Mouse (Mus musculus): ENCODE results near the gene Serpinh1. TPM values are rescaled to one million over a fixed set of nuclear protein-coding genes. Genes with fewer than 3 reads are reported as not detected.

Gene Serpinh1
- 1,782 and 1,939 TPM in 2 replicates for polyA plus RNA-seq (2015; fragmentation: Nextera tagmentation; extraction: Ambion mirVana)

DNA sequence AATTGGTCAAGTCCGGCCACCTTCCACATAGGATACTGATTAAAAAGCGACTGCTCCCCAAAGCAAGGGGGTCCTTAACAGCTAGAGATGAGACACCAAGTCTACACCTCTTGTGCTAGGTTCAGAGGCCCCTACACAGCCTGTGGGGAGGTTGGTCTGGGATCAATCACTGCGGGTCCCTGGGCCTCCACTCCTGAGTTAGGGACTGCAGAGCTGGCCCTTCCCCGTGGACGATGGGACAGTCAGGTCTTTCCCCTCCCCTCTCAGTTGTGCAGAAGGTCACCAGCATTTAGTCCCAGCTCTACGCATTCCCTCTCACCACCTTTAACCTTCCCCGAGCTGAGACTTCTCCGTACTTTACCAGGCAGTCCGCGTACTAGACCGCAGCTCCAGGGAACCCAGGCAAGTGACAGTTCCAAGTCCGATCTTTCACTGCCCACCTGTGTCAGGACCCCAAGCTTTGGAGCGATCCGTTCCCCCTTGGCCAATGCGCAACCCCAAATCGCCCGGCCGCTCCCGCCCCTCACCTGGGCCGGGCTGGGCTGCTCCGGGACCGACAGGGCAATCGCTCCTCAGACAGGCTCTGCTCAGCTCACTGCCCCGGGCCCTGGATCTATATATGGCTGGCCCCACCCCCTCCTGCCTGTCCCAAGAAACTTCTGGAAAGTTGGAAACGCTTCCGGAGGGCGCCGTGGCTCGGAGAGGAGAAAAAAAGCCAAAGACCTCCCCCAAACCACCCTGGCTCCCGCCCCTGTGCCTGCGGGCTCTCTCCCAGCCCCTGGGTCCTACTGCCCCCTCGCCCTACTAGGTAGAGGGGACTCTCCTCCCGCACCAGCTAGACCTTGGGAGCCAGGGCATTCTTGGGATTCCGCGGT is at the start of gene Serpinh1:
Serpinh1 (minus strand) TSS at position 714 of the 875 bp plus-strand sequence.
- WGBS: under 1% methylated on average over 35 of the region's 35 CpGs
- Histone ChIP-seq H3K9ac (peak within 1 kb of the TSS; percentile 97), H3K4me1 (peaks cover 72% of the 10 kb centered on the region), H3K36me3 (peaks cover 28% of the 10 kb centered on the region), H3K9me3 (no peaks in the 10 kb centered on the region), H3K27ac (peak within 1 kb of the TSS; percentile 99), H3K4me3 (peak within 1 kb of the TSS; percentile 72), H3K4me2 (replicated peaks) (peak within 1 kb of the TSS; percentile 96), H3K27me3 (no peaks in the 10 kb centered on the region)
- peak; percentile 88 for ATAC-seq (ENCODE audit: low FRiP score, low read depth)

DNA sequence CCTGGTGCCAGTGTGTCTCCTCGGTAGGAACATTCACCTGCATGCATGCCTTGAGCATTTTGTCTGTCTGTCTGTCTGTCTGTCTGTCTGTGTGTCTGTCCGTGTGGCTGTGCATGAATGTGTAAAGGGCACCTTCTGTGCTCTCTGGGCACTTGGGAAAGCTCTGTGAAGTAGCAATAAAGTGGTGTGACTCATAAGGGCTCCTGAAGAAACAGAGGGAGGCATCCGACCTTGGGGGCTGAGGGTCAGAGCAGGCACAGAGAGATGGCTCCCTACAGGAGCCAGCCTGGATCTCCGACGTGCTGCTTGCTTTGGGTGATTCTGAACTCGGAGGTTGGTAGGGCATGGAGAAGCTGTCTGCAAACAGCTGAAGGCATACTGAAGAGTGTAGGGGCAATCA is 49.4 kb upstream of the Serpinh1 start:
- Histone ChIP-seq H3K9ac (no peak overlapping the region), H3K27me3 (no peaks in the 10 kb centered on the region), H3K36me3 (no peaks in the 10 kb centered on the region), H3K9me3 (no peaks in the 10 kb centered on the region), H3K27ac (no peak overlapping the region), H3K4me3 (no peak overlapping the region), H3K4me1 (peaks cover 7% of the 10 kb centered on the region), H3K4me2 (replicated peaks) (no peak overlapping the region)
- WGBS: 66% methylated on average over 6 of the region's 6 CpGs
- no peak for ATAC-seq (ENCODE audit: low FRiP score, low read depth)

DNA sequence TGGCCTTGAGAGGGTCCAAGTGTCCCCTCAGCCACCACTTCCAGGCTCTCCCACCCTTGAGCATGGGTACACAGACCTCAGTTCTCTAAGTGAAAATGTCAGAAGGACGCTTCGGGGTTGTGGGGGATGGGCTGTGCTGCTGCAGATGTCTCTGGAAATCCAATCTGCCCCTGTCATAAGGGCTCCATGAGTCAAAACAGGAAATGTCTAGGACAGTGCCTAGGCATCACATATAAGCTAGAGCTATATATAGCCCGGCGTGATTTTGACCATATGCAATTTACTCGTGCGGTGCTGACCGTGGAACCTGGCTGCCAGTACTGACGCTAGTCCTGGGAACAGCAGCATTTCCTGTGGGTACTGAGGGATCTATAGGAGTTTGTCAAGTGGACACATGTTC is 48.3 kb upstream of the Serpinh1 start:
- WGBS: 68% methylated on average over 8 of the region's 8 CpGs
- Histone ChIP-seq H3K27me3 (no peaks in the 10 kb centered on the region), H3K9me3 (no peaks in the 10 kb centered on the region), H3K4me1 (peaks cover 9% of the 10 kb centered on the region), H3K27ac (no peak overlapping the region), H3K4me2 (replicated peaks) (no peak overlapping the region), H3K36me3 (no peaks in the 10 kb centered on the region), H3K4me3 (no peak overlapping the region), H3K9ac (no peak overlapping the region)
- ATAC-seq (ENCODE audit: low FRiP score, low read depth): 0 out of 2 replicates have a peak, but pooled peaks have one; percentile 49

DNA sequence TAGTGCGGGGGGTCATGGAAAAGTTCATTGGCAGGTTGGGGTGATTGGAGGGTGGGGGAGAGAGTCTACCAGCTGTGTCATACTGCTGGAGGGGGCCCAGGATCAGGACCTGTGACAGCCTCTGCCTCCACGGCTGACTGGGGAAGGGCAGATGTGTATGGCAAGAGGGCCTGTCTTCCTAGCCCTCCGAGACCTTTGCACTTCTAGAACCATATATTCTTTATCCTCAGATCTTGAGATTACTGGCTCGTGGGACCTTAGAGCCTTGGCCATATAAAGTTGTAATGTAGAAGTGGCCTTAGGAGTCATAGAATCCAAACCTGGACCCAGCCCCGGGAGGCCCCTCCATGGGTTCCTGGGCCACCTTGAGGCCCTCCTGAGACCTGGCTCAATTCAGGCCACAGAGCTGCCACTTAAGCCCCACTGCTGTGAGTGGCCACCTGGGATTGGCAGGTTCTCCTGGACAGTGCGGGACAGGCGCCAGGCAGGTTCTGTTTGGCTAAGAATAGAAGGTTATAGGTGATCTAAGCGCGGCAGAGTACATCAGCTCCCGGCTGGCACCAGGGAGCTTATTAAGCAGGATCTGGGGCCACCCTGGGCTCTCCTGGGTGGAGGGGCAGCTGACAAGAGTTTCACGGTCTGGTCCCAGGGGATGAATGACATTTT is 44.1 kb upstream of the Serpinh1 start:
- H3K27ac ChIP-seq: no peak overlapping the region
- 76% methylated on average over 11 of the region's 11 CpGs for WGBS
- H3K36me3 ChIP-seq: no peaks in the 10 kb centered on the region
- H3K27me3 ChIP-seq: no peaks in the 10 kb centered on the region
- no peak overlapping the region for H3K9ac ChIP-seq
- no peak overlapping the region for H3K4me2 ChIP-seq (replicated peaks)
- peaks cover 31% of the 10 kb centered on the region for H3K4me1 ChIP-seq
- no peak overlapping the region for H3K4me3 ChIP-seq
- H3K9me3 ChIP-seq: no peaks in the 10 kb centered on the region
- ATAC-seq (ENCODE audit: low FRiP score, low read depth): no peak

DNA sequence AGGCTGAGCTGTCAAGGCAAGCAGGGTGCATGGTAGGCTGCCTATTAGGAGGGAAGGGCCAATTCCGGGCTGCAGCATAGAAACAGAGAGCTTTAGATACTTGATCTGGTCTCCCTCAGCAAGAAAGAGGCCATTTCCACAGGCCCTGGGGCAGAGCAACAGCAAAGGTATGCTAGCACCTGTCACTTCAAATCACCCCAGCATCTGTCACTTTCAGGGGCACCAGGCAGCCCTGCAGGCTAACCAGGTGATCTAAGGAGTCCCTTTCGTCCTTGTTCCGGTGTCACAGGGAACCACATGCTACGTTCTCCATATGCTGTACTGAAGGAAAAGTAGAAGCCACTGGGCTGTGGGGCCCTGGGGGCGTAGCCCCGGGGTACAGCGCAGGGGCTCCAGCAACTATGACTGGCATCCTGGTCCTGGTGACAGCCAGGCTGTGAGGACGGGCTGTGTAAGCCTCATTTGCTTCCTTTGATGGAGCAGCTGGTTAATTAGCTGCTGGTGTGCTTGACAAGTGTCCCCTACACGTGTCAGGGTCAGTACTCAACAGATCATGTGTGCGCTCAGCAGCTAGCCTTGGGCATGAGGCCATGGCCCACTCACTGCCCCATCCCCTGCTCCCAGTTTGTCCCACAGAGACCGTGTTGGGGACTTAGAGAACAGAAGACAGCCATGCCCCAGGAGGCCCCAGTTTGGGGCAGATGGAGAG is 43.0 kb upstream of the Serpinh1 start:
- Histone ChIP-seq H3K4me2 (replicated peaks) (no peak overlapping the region), H3K9ac (no peak overlapping the region), H3K27me3 (no peaks in the 10 kb centered on the region), H3K4me3 (no peak overlapping the region), H3K36me3 (no peaks in the 10 kb centered on the region), H3K9me3 (no peaks in the 10 kb centered on the region), H3K27ac (no peak overlapping the region), H3K4me1 (peaks cover 35% of the 10 kb centered on the region)
- WGBS: 58% methylated on average over 11 of the region's 11 CpGs
- no peak for ATAC-seq (ENCODE audit: low FRiP score, low read depth)

DNA sequence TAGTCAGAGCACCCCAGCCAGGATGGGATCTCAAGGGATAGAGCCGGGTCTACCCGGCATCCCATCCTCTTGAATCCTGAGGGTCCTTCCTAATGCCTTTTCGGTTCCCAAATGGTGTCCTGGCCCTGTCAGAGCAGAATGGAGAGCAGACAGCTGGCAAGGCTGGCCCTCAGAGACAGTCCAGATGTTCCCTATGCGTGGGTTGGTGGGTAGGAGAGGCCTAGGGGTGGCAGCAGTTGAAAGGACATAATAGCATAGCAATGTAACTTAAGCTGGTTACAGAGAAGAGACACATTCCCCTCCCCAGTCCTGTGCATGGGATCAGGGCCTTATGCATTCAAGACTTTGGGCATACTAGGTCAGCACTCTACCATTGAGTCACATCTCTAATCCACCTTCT is 42.3 kb upstream of the Serpinh1 start:
- H3K4me1 ChIP-seq: peaks cover 41% of the 10 kb centered on the region
- 78% methylated on average over 4 of the region's 4 CpGs for WGBS
- no peak overlapping the region for H3K4me2 ChIP-seq (replicated peaks)
- H3K4me3 ChIP-seq: no peak overlapping the region
- H3K27ac ChIP-seq: no peak overlapping the region
- H3K27me3 ChIP-seq: no peaks in the 10 kb centered on the region
- H3K9me3 ChIP-seq: no peaks in the 10 kb centered on the region
- no peaks in the 10 kb centered on the region for H3K36me3 ChIP-seq
- no peak for ATAC-seq (ENCODE audit: low FRiP score, low read depth)
- H3K9ac ChIP-seq: no peak overlapping the region

DNA sequence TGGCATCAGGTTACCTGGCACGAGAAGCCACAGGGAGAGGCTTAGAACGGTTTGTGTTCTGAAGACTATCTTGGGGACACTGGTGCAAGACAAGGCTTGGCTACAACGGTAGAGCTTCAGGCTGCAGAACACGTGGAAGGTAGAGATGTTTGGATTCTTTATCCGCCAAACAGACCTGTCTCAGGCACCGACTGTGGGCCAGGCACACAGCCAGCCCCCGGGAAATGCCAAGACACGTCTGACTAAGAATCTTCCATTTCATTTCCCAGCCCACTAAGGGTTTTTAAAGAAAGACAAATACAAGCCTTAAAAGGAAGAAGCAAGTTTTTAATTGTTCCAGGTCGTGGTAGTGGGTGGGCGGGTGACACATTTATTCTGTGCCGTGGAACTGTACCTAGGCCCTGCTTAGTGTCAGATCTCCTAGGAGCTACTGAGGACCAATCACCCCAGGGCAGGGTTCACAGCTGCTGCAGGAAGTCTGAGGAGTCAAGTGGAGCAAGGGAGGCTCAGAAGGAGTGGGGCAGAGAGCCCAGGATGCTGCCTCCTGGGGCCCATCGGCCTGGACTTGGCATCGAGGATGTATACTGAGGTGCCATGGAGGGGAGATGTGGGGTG is 40.8 kb upstream of the Serpinh1 start:
- no peak overlapping the region for H3K27ac ChIP-seq
- no peak overlapping the region for H3K4me2 ChIP-seq (replicated peaks)
- no peaks in the 10 kb centered on the region for H3K36me3 ChIP-seq
- no peak for ATAC-seq (ENCODE audit: low FRiP score, low read depth)
- no peaks in the 10 kb centered on the region for H3K9me3 ChIP-seq
- no peak overlapping the region for H3K4me3 ChIP-seq
- WGBS: 76% methylated on average over 13 of the region's 13 CpGs
- no peaks in the 10 kb centered on the region for H3K27me3 ChIP-seq
- no peak overlapping the region for H3K9ac ChIP-seq
- H3K4me1 ChIP-seq: peaks cover 49% of the 10 kb centered on the region

DNA sequence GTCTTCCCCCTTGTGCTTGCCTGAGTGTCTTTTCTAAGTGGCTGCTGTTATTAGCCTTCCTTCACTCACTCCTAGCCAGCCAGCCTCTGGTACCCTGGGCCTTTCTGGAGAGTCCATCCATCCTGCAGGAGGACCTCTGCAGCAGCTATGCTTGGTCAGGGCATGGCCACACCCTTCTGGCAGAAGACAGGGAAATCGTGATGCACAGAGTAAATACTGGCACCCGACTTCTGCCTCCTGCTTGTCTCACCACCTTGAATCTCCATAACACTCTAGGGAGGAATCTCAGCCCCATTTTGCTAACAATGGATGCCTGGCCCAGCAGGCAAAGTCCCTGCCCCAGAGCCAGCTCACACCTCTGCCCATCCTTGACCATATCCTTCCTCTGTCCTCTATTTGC is 39.7 kb upstream of the Serpinh1 start:
- H3K4me1 ChIP-seq: peaks cover 49% of the 10 kb centered on the region
- no peak overlapping the region for H3K27ac ChIP-seq
- no peak overlapping the region for H3K9ac ChIP-seq
- H3K9me3 ChIP-seq: no peaks in the 10 kb centered on the region
- H3K36me3 ChIP-seq: 0 out of 2 replicates have a peak, but pooled peaks cover 4% of the 10 kb centered on the region
- no peak for ATAC-seq (ENCODE audit: low FRiP score, low read depth)
- no peaks in the 10 kb centered on the region for H3K27me3 ChIP-seq
- no peak overlapping the region for H3K4me3 ChIP-seq
- H3K4me2 ChIP-seq (replicated peaks): no peak overlapping the region
- WGBS: 70% methylated on average over 2 of the region's 2 CpGs

DNA sequence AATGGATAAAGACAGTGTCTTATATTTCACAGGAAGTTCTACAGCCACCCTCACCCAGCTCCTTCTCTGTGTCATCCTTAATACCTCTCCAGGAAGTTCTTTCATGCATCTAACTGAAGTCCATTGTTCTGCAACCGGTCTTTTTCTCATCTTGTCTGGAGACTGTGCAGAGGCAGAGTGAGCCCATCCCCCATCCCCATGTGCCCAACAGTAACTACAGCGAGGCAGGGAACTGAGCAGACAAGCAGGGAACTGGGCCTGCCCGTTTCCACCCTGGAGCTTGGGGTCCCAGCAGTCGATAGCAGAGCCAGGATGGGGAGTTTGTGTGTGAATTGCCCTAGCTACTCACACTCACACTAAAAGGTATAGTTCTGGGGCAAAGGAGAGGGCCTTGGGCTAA is 37.5 kb upstream of the Serpinh1 start:
- no peak for ATAC-seq (ENCODE audit: low FRiP score, low read depth)
- 34% methylated on average over 4 of the region's 4 CpGs for WGBS
- Histone ChIP-seq H3K9me3 (no peaks in the 10 kb centered on the region), H3K4me1 (peaks cover 39% of the 10 kb centered on the region), H3K36me3 (0 out of 2 replicates have a peak, but pooled peaks cover 10% of the 10 kb centered on the region), H3K9ac (no peak overlapping the region), H3K4me2 (replicated peaks) (no peak overlapping the region), H3K4me3 (no peak overlapping the region), H3K27me3 (no peaks in the 10 kb centered on the region), H3K27ac (no peak overlapping the region; the same call in 1 of the 2 replicates)

DNA sequence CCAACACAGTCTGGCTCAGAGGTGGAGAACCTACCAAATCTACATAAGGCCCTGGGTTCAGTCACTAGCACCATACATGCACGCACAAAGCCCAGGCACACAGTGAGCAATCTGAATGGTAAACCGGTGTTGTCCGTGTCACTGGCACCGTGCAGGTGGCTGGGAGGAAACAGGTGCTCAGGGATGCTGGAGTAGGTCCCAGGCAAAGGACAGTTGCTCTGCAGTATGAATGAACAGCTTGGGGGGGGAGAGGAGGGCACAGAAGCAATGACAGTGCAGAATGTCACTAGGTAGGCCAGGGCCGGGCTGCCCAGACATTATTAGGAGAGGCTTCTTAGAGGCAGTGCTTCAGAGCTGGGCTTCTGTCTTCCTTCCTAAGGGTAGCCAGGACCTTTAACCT is 34.3 kb upstream of the Serpinh1 start:
- no peak overlapping the region for H3K4me3 ChIP-seq
- H3K27ac ChIP-seq: no peak overlapping the region
- H3K4me1 ChIP-seq: peaks cover 55% of the 10 kb centered on the region
- WGBS: 87% methylated on average over 5 of the region's 5 CpGs
- H3K27me3 ChIP-seq: peaks cover 9% of the 10 kb centered on the region
- 0 out of 2 replicates have a peak, but pooled peaks cover 10% of the 10 kb centered on the region for H3K36me3 ChIP-seq
- no peak overlapping the region for H3K4me2 ChIP-seq (replicated peaks)
- no peak overlapping the region for H3K9ac ChIP-seq
- no peaks in the 10 kb centered on the region for H3K9me3 ChIP-seq
- ATAC-seq (ENCODE audit: low FRiP score, low read depth): no peak

DNA sequence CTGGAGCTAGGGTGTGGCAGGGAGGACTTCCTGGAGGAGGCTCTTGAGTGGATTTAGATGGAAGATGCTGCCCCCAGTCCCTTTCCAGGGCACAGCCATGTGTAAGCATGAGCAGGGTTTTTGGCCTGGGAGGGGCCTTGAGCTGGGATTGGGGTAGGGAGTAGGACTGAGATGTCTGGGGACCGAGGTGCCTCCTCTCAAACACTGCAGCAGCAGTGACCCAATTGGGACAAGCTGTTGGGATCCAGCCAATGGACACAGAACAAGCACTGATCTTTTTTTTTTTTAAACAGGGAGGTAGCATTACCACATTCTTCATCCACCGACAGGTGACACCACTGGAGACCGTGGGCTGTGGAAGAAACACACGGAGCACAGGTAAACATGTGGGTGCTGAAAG is 33.8 kb upstream of the Serpinh1 start:
- ATAC-seq (ENCODE audit: low FRiP score, low read depth): no peak
- H3K27me3 ChIP-seq: peaks cover 11% of the 10 kb centered on the region
- no peaks in the 10 kb centered on the region for H3K9me3 ChIP-seq
- no peak overlapping the region for H3K9ac ChIP-seq
- no peak overlapping the region for H3K4me2 ChIP-seq (replicated peaks)
- WGBS: 80% methylated on average over 4 of the region's 4 CpGs
- H3K4me1 ChIP-seq: peaks cover 55% of the 10 kb centered on the region
- H3K27ac ChIP-seq: no peak overlapping the region
- no peak overlapping the region for H3K4me3 ChIP-seq
- 0 out of 2 replicates have a peak, but pooled peaks cover 10% of the 10 kb centered on the region for H3K36me3 ChIP-seq
